Mouse (Mus musculus) large intestine, adult 2 months (tissue): ENCODE data around the gene Hoxd10. TPM values are rescaled to one million over a fixed set of nuclear protein-coding genes. Genes with fewer than 3 reads are reported as not detected.

ENCODE experiments used
- DNase-seq: peaks from one replicate; pipeline ENCODE4 v3.0.0-alpha.2; 2012; ENCODE audit warnings: low read depth, low spot score
- whole genome bisulfite sequencing: fragments of 180-500 bp; shearing (Covaris S2); methylation state at CpG from one replicate; pipeline ENCODE4 v1.1.7; 2018; 5-methylcytosine and 5-hydroxymethylcytosine counted together
- polyA plus RNA-seq: library from polyadenylated mRNA; depleted of rRNA; stranded (reverse); fragments of >200 nt; gene quantifications from 2 replicates; pipeline ENCODE4 v1.2.3, GENCODE M21; 2012

Hoxd10 gene
- polyA plus RNA-seq, 1 experiment = not detected

GRCm38 (mm10) chr2:74691995-74692807 is 477 bp downstream of the Hoxd10 start:
- DNase-seq = no peak
- 10% methylated on average over 35 of the region's 35 CpGs for WGBS

GRCm38 (mm10) chr2:74692808-74693431 is 1.2 kb downstream of the Hoxd10 start:
- no peak for DNase-seq
- 24% methylated on average over 20 of the region's 20 CpGs for WGBS

- 41% methylated on average over 4 of the region's 4 CpGs for WGBS
- no peak for DNase-seq
Measured at GRCm38 (mm10) chr2:74693432-74693827, 1.7 kb downstream of the Hoxd10 start.

GRCm38 (mm10) chr2:74694066-74694465 is 2.3 kb downstream of the Hoxd10 start:
- DNase-seq = no peak
- 20% methylated on average over 16 of the region's 16 CpGs for WGBS

- no peak for DNase-seq
- 40% methylated on average over 1 of the region's 1 CpGs for WGBS
Measured at GRCm38 (mm10) chr2:74695383-74695782, 3.7 kb downstream of the Hoxd10 start.

- no peak for DNase-seq
- 42% methylated on average over 7 of the region's 7 CpGs for WGBS
Measured at GRCm38 (mm10) chr2:74695813-74696430, 4.2 kb downstream of the Hoxd10 start.

GRCm38 (mm10) chr2:74696442-74697335 is 5.0 kb downstream of the Hoxd10 start:
- DNase-seq = no peak

GRCm38 (mm10) chr2:74697567-74698121 is 5.9 kb downstream of the Hoxd10 start, which contains the start of gene Hoxd9:
TSS of gene Hoxd9 (plus strand) at chr2:74697727.
- DNase-seq = no peak
- WGBS = 2% methylated on average over 43 of the region's 43 CpGs

More at GRCm38 (mm10) chr2:74696442-74697335, 5.0 kb downstream of the Hoxd10 start:
- 29% methylated on average over 34 of the region's 34 CpGs for WGBS

- WGBS = 3% methylated on average over 86 of the region's 86 CpGs
- no peak for DNase-seq
Measured at GRCm38 (mm10) chr2:74698201-74699052, 6.7 kb downstream of the Hoxd10 start.

- no peak for DNase-seq
- WGBS = 12% methylated on average over 17 of the region's 17 CpGs
Measured at GRCm38 (mm10) chr2:74699053-74699430, 7.3 kb downstream of the Hoxd10 start.

- DNase-seq = no peak
- WGBS = 45% methylated on average over 23 of the region's 23 CpGs
Measured at GRCm38 (mm10) chr2:74699664-74700545, 8.2 kb downstream of the Hoxd10 start.

GRCm38 (mm10) chr2:74700546-74701112 is 8.9 kb downstream of the Hoxd10 start:
- DNase-seq = no peak
- 26% methylated on average over 22 of the region's 22 CpGs for WGBS

GRCm38 (mm10) chr2:74701949-74702819 is 10.5 kb downstream of the Hoxd10 start:
- 18% methylated on average over 17 of the region's 17 CpGs for WGBS

GRCm38 (mm10) chr2:74702820-74703219 is 11.1 kb downstream of the Hoxd10 start:
- 45% methylated on average over 6 of the region's 6 CpGs for WGBS
- no peak for DNase-seq

More at GRCm38 (mm10) chr2:74701949-74702819, 10.5 kb downstream of the Hoxd10 start:
- DNase-seq = no peak

GRCm38 (mm10) chr2:74703317-74703716 is 11.6 kb downstream of the Hoxd10 start:
- 39% methylated on average over 10 of the region's 10 CpGs for WGBS
- DNase-seq = no peak

- WGBS = 27% methylated on average over 26 of the region's 26 CpGs
- no peak for DNase-seq
Measured at GRCm38 (mm10) chr2:74703720-74704392, 12.1 kb downstream of the Hoxd10 start.
